Mouse (Mus musculus) limb, embryonic 15.5 days (tissue): Measurements from ENCODE around the gene Cdh5. TPM values are rescaled to one million over a fixed set of nuclear protein-coding genes. Genes with fewer than 3 reads are reported as not detected.

Experiments used
- ATAC-seq: fragments of 200-750 bp; cut with Nextera tagmentation; 2 replicates; pipeline ENCODE4 v1.8.0; 2017; ENCODE audit warnings: low read depth, moderate TSS enrichment; ENCODE audit not compliant: insufficient number of reproducible peaks, low FRiP score, low TSS enrichment
- H3K27ac ChIP-seq: fragments of 300-500 bp; sonication (generic); 2 replicates; pipeline ENCODE4 v1.5.1; 2015; ENCODE audit warnings: moderate library complexity, mild to moderate bottlenecking, inconsistent platforms
- H3K27me3 ChIP-seq: fragments of 300-500 bp; sonication (generic); 2 replicates; pipeline ENCODE4 v1.6.1; 2015; ENCODE audit warnings: inconsistent platforms
- H3K36me3 ChIP-seq: fragments of 300-500 bp; sonication (generic); 2 replicates; pipeline ENCODE4 v1.6.1; 2015; ENCODE audit warnings: inconsistent platforms
- H3K4me1 ChIP-seq: fragments of 300-500 bp; sonication (generic); 2 replicates; pipeline ENCODE4 v1.6.1; 2015; ENCODE audit warnings: inconsistent platforms
- H3K4me2 ChIP-seq: fragments of 300-500 bp; sonication (generic); 2 replicates; pipeline ENCODE4 v1.6.1; 2015; ENCODE audit warnings: mild to moderate bottlenecking, inconsistent platforms
- H3K4me3 ChIP-seq: fragments of 300-500 bp; sonication (generic); 2 replicates; pipeline ENCODE4 v1.5.1; 2015; ENCODE audit warnings: mild to moderate bottlenecking, inconsistent platforms
- H3K9ac ChIP-seq: fragments of 300-500 bp; sonication (generic); 2 replicates; pipeline ENCODE4 v1.6.1; 2015; ENCODE audit warnings: inconsistent platforms
- H3K9me3 ChIP-seq: fragments of 300-500 bp; sonication (generic); 2 replicates; pipeline ENCODE4 v1.6.1; 2016; ENCODE audit warnings: inconsistent platforms
- WGBS: fragments of 180-500 bp; shearing (Covaris S2); methylation state at CpG from one replicate; pipeline ENCODE4 v1.1.7; 2015; 5-methylcytosine and 5-hydroxymethylcytosine counted together
- polyA plus RNA-seq: library from polyadenylated mRNA; unstranded; fragments of >200 nt; fragmentation: Nextera tagmentation; extraction: Ambion mirVana; gene quantifications from 2 replicates; pipeline ENCODE4 v1.2.1, GENCODE M21; 2015

Cdh5 gene
- polyA plus RNA-seq, 1 experiment from 2014 or later = 31.6 TPM

DNA sequence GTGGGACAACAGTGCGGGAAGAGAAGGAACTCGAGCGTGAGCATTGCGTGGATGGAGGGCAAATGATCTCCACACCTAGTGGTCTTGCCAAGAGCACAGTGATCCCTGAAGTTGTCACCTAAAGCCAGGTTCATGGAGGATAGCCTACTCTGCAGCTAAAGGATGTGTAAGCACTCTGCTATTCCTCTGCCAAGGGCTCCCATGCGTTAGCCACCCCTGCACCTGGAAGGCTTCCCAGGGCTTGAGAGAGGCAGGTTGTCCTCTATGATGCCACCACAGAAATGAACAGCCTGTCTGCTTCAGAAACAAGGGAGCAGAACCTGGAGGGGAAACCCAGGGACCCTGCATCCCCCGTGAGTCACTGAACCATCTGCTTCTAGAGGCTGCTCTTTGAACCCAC, 86.2 kb downstream of the Cdh5 start:
- no peaks in the 10 kb centered on the region for H3K36me3 ChIP-seq
- no peaks in the 10 kb centered on the region for H3K4me1 ChIP-seq
- 85% methylated on average over 6 of the region's 6 CpGs for WGBS
- H3K9ac ChIP-seq = no peak overlapping the region
- no peak for ATAC-seq
- H3K4me3 ChIP-seq = no peak overlapping the region
- H3K27me3 ChIP-seq = no peaks in the 10 kb centered on the region
- no peak overlapping the region for H3K27ac ChIP-seq
- no peaks in the 10 kb centered on the region for H3K9me3 ChIP-seq
- no peak overlapping the region for H3K4me2 ChIP-seq

DNA sequence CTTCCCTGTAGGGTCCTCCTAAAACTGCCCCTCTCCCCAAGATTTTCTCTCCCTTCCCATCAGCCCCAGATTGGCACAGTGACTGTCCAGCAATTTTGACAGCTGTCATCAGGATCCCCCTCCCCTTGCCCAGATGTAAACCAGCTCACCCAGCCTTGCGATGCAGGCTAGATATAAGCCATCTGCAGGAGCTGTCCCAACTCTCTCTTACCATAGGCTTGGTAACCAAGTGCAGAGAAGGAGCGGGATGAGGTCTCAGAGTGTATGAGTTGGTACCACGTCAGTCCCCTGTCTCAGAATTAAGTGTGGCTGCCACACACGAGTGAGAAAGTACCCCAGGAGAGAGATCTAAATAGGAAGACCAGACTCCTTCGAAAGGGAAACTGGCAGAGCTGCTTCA, 87.0 kb downstream of the Cdh5 start:
- no peak for ATAC-seq
- Histone ChIP-seq H3K9me3 (no peaks in the 10 kb centered on the region), H3K4me2 (no peak overlapping the region), H3K9ac (no peak overlapping the region), H3K27me3 (no peaks in the 10 kb centered on the region), H3K4me1 (no peaks in the 10 kb centered on the region), H3K27ac (no peak overlapping the region), H3K36me3 (no peaks in the 10 kb centered on the region), H3K4me3 (no peak overlapping the region)
- WGBS = 66% methylated on average over 5 of the region's 5 CpGs

DNA sequence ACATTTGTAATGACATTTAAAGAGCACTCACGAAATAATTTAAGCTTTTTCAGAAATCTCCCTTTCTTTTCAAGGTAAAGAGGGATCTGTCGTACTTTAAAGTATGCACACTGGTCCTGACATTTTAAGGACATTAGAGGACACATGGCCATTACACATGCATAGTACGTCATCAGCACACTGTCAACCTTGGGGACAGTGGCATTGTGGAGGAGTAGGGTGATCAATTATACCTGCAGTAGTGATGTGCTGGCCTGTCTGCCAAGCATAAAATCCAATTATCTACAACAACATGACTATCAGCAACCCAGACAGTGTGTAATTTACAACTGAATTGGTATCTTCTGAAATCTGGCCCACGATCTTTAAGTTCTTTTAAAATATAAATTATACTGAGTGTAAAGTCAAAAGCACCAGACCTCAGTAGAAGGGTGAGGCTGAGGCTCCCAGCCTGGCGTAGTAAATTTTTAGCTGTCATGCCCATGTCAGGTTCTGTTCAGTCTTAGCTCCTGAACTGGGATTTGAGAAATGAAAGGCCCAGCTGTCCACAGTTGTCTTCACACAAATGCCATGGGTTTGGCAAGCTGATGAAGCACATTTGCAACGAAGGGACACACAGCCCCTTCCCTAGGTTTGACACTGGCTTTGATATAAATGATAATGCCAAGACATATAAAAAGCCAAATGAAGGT, 89.5 kb downstream of the Cdh5 start:
- 69% methylated on average over 6 of the region's 6 CpGs for WGBS
- no peak for ATAC-seq
- no peaks in the 10 kb centered on the region for H3K4me1 ChIP-seq
- no peak overlapping the region for H3K4me2 ChIP-seq
- no peak overlapping the region for H3K27ac ChIP-seq
- H3K27me3 ChIP-seq = no peaks in the 10 kb centered on the region
- no peaks in the 10 kb centered on the region for H3K9me3 ChIP-seq
- H3K9ac ChIP-seq = no peak overlapping the region
- H3K4me3 ChIP-seq = no peak overlapping the region
- H3K36me3 ChIP-seq = no peaks in the 10 kb centered on the region

DNA sequence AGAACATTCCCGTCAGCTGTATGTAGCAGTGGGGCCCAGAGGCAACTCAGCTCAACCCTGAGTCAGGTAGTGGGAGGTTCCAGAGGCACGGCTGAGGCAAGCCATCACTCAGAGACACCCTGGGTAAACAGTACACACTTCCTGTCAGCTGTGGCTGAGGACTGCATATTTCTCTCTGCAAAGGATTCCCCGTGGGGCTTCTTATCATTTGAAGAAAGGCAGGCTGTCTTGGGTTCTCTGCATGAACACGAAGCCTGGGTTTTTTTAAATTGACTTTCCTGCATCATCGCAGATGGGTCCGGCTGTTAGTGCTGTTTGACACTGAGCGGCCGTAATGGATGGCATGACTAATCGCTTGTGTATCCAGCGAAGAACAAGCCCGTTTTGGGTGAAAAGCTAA, 90.1 kb downstream of the Cdh5 start:
- H3K4me2 ChIP-seq = no peak overlapping the region
- H3K9me3 ChIP-seq = no peaks in the 10 kb centered on the region
- 42% methylated on average over 11 of the region's 11 CpGs for WGBS
- H3K4me3 ChIP-seq = no peak overlapping the region
- no peak for ATAC-seq
- H3K36me3 ChIP-seq = no peaks in the 10 kb centered on the region
- no peak overlapping the region for H3K9ac ChIP-seq
- no peaks in the 10 kb centered on the region for H3K27me3 ChIP-seq
- H3K4me1 ChIP-seq = no peaks in the 10 kb centered on the region
- no peak overlapping the region for H3K27ac ChIP-seq

Other genes with a start within 250 kb of the Cdh5 start
- 1.1 and 1.7 TPM in 2 replicates for gene Bean1, start 68.8 kb downstream of the Cdh5 start, polyA plus RNA-seq
- gene Tk2, start 146.9 kb downstream of the Cdh5 start, polyA plus RNA-seq = 16.2 and 18.0 TPM in 2 replicates
- 36.9 and 38.4 TPM in 2 replicates for gene Cklf, start 149.2 kb downstream of the Cdh5 start, polyA plus RNA-seq
- gene Cmtm2a, start 191.6 kb downstream of the Cdh5 start, polyA plus RNA-seq = not detected in 2 replicates
- gene Gm45711, start 208.5 kb downstream of the Cdh5 start, polyA plus RNA-seq = not detected in 2 replicates
- gene Cmtm1, start 208.5 kb downstream of the Cdh5 start, polyA plus RNA-seq = not detected in 2 replicates
- gene Gm11020, start 219.9 kb downstream of the Cdh5 start, polyA plus RNA-seq = not detected in 2 replicates
- gene Cmtm2b, start 220.6 kb downstream of the Cdh5 start, polyA plus RNA-seq = not detected in 2 replicates
- 166 and 178 TPM in 2 replicates for gene Cmtm3, start 237.8 kb downstream of the Cdh5 start, polyA plus RNA-seq